Mouse (Mus musculus) forelimb bud, embryonic 11.5 days (tissue): ENCODE data around the gene Smox.
A peak's percentile ranks its signal among the peaks of the same experiment; 100 is the strongest.

Experiments used
- DNase-seq: peaks from one replicate; pipeline ENCODE4 v3.0.0-alpha.2; 2012; ENCODE audit warnings: low read depth, low spot score

The Smox gene

DNA sequence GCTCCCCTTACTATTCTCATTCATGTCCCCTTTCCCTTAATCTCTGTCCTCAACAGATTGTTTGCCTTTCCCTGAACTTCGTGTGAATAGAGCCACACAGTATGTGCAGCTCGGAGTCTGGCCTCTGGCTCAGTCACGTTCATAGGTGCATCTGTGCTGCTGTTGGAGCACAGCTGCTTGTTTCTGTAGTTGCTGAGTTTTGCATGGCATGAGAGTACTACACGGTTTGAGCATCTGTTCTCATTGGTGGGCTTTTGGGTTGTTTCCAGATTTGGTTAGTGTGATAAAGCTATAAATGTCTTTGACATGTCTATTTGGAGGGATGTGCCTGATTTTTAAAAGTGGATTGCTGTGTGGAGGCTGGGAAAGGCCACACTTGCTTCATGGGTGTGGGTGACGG is 19.2 kb downstream of the Smox start:
- DNase-seq: no peak

DNA sequence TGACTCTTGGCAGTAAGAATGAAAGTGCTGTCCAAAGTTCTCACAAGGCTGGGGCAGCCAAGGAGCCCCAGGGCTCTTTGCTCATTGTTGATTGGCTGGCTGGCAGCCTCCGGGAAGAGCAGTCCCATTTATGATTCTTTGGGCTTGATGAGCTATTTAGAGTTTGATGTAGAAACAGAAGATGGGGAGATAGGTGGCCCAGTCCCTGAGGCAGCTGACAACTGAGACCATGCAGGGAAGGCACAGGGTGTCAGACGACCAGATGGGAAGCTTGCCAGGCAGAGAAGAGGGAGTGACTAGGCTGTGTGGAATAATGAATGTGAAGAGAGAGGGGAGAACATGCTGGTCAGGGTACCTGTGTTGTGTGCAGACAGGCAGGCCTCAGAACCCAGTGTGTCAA is 22.2 kb downstream of the Smox start:
- no peak for DNase-seq

DNA sequence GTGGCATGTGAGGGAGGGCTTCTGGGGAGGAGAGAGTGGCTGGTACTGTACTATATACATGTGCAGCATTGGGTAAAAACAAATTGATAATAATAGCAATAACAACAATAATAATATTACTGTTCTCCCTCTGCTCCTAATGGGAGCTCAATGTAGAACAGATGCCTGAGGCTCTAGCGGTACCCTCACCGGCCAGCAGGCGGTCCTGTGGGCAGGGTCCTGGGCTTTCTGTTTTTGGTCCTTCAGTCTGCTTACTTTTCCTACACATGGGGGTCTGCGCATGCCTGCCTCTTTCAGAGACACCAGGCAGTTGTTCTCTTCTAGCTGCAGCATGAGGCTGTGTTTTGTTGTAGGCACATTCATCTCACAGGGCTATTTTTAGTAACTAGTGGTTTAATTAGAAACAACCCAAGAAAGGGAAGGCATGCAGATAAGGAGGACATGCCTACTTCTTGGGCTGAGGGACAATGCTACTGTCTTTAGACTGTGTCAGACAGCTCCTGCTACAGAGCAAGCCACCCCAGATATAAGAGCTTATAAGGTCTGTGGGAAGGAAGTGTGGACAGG is 22.8 kb downstream of the Smox start:
- no peak for DNase-seq

DNA sequence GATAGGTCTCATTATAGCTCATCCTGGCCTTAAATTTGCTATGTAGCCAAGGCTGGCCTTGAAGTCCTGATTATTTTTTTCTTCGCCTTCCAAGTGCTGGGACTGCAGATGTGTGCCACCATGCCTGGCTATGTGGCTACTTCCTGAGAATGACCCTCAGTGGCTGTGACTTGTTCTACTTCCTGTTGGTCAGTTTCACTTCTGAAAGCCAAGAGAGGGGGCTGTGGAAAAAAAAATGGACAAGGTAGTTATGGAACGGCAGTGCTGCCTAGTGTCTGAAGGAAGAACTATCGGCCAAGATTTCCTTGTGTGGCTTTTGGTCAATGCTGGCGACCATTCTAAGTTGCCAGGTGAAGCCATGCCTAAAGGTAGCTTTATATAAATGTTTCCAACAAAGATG is 26.3 kb downstream of the Smox start:
- no peak for DNase-seq

DNA sequence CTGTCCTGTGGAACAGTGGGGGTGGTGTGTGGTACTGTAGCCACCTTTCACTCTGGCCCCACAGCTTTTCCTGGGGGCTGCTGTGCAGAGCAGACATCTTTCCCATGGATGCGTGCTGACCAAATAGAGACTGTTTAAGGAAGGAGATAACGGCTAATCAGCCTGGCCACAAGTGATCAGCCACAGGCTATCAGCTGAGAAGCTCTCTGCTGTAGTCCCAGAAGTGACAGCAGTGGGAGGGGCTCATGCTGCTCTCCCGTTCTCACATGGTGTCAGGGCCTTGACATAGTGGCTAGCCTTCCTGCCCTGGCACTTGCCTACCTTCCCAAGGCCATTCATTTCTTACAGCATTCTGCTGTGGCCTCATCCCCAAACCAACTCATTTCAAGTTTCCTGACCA is 27.5 kb downstream of the Smox start:
- no peak for DNase-seq

DNA sequence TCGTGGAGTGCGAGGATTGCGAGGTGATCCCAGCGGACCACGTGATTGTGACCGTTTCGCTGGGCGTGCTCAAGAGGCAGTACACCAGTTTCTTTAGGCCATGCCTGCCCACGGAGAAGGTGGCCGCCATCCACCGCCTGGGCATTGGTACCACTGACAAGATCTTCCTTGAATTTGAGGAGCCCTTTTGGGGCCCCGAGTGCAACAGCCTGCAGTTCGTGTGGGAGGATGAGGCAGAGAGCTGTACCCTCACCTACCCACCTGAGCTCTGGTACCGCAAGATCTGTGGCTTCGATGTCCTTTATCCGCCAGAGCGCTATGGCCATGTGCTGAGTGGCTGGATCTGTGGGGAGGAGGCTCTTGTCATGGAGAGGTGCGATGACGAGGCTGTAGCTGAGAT is 29.4 kb downstream of the Smox start:
- no peak for DNase-seq

DNA sequence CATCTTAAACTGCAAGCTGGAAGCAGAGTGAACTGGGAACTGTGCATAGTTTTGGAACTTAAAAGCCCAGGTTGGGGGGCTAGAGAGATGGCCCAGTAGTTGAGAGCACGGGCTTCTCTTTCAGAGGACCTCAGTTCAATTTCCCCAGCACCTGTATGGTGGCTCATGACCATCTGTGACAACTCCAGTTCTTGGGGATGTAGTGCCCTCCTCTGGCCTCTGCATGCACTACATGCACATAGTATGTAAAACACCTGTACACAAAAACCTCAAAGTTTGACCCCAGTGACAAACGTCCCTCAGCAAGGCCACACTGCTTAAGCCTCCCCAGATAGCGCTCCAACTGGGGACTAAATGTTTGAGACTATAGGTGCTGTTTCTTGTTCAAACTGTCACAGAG is 35.8 kb downstream of the Smox start:
- DNase-seq: peak; percentile 44

DNA sequence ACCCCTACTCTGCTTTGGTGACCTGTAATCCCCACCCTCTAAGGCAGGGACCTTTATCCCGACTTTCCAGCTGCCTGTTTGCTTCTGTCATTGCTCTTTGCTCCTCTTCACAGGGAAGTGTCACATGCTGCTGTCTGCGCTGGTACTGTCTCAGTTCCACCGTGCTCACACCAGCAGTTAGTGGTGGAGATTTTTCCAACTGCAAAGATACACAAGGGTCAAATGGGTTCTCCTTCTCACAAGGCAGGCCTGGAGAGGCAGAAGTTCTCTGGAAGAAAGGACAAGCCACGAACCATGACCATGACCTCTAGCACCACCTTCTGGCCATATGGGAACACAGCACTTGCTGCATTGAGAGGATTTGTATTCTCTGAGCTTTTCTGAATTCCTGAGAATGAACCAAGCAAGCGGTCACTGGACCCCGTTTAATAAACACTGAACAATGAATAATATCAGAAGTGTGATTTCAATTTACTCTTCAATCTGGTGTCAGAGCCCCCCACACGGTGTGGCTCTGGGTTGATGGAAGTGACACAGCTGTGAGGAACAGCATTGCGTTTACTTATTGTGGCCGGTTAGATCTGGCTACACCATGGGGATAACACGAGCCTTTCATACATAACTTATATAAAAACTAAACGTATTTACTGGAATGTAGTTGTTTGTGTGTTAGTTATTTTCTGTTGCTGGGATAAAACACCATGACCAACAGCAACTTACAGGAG is 38.8 kb downstream of the Smox start:
- DNase-seq: peak; percentile 77

DNA sequence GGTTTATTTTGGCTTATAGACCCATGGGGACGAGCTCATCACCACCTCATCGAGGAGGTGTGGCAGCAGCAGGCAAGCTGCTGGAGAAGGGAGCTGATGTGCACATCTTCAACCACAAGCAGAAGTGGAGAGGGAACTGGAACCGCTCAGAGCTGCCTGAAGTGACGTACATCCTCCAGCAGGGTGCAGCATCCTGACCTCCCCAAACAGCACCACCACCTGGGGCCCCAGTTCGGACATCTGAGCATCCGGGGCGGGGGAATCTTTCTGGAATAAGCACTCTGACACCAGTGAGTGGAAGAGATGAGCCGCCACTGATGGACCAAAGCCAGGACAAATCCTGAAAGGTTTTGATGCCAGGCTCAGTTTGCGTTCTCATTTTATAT is 39.3 kb downstream of the Smox start:
- peak; percentile 48 for DNase-seq

DNA sequence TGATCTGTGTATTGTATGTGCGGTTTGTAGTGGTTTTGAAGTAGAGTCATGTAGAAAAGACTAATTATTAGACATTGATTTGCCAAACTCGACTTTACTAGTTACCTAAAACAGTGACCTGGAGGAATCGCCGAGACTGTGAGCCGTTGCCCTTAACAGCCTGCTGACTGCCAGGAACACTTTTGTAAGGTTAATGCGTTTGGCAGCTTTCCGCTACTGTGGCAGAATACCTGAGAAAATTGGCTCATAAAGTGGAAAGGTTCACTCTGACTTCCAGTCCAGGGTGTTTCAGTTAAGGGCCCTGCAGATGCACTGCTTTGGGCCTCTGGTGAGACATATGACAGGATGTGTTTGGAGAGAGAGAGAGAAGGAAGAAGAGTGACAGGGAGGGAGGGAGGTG is 40.0 kb downstream of the Smox start:
- DNase-seq: no peak

DNA sequence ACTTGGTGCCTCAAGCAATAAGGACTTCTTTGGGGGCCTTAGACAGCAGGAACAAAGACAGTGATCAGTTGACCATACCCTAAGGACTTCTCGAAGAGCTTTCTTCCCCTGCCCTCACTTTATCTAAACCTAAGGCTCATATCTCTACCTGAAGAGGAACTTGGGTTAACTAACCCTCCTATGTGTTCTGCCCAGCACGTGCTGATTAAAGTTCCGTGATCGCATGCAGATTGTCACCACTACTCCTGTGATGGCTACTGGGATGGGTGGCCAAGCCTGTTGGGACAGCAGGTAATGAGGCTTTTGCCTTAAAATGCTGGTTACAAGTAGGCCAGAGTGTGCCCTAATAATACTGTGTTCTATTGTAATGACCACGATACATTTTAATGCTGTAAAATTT is 43.9 kb downstream of the Smox start:
- DNase-seq: no peak

DNA sequence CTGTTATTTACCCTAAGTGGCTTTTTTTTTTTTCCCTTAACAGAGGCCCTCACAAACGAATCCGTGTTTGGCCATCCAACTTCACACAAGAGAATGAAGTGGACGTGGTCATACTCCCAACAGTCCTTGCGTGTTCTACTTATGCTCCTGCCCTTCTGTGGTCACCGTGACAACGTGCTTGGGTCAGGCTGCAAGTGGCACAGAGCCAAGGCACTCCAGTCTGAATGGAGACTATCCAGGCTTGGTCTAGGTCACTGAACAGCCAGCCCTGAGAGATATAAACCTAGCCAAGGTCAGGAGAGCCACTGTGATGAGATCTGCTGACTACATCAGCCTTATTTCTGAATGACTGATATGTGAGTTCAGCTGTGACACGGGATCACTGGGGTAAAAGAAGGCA is 47.0 kb downstream of the Smox start:
- DNase-seq: no peak

DNA sequence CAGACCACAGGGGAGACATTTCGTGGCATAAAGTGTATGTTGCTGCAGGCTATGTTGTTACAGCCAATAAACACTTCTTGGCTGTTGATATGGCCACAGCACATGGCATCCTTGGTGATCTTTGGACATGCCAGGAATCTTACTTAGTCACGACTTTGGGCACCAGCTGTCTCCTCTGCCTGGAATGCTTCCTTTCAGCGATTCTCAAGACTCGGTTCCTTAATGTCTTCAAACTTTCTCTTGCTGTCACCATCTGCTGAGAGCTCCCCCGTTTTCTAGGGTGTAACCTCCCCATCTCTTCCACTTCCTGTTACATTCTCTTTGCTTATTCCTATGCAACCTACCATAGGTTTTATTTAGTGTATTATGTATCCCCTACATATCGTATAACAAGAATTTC is 48.5 kb downstream of the Smox start:
- DNase-seq: no peak

DNA sequence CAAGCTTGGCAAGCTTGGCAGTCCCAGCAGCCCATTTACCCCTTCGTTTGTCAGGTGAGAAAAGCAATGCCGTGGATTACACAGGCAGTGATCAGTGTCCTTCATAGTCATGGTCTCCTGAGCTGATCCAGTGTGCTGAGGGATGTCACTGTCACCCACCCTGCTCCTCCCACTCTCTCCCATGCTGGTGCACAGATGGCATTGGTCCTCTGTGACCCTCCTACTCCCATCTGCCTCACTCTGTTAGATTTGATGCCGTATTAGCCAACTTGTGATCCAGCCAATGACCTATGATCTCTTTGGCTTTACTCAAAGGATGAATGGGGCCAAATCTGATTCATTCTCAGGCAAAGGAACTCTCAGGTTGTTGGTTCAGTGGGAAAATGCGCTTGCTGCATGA is 50.4 kb downstream of the Smox start:
- DNase-seq: no peak

DNA sequence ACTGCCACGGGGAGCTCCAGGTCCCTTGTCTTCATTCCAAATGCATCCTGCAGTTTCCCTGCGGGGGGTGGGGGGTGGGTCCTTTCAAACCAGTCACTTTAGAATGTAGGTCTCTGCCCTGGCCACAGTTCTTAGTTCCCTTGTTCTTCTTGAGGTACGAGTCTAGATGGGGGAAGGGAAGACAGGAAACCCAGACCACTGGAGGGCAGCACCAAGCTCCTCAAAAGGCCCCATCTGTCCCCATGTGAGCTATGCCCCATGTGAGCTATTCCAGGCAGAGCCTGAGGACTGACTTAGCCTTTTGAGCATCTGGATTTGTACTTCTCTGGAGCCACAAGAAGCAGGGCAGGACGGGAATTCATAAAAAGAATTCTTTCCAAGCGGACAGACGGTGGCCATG is 51.2 kb downstream of the Smox start:
- no peak for DNase-seq

DNA sequence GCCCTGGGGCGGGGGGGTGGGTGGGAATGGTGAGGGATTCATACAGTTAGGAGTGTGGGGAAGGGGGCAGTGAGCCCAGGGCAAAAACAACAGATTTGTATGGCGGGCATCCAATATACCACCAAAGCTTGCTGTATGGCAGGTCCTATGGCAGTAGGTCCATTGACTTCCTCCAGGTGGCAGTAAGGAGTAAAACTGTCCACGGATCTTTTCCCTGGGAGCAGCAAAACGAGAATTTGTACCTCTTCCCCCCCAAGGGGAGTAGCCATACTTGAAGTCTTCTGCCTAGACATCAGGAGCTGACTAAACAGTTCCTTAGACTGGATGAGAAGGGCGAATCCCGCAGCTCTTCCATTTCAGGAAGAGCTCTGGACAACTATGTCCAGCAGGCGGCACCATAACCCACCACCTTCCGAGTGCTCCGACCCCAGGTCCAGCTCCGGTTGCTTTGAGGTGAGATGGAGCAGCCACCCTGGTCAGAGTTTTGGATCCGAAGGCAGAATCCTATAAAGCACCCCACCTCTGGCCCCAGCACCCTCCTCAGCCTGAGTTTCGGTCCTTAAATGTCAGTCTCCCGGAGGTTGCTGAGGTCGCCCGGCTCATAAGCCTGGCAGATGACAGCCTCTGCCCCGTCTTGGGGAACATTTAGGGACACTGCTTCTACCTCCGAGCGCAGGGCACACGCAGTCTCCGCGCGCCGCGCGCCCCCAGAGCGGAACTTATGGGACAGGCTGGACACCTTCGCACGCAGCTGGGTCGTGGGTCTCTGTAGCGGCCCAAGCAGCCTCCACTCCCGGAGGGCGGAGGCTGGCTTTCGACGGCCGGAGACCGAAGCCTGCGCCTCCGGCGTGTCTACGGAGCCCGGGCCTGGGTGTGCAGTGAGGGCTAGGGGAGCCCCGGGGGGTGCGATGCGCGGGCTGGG is 54.4 kb downstream of the Smox start:
- peak; percentile 62 for DNase-seq

DNA sequence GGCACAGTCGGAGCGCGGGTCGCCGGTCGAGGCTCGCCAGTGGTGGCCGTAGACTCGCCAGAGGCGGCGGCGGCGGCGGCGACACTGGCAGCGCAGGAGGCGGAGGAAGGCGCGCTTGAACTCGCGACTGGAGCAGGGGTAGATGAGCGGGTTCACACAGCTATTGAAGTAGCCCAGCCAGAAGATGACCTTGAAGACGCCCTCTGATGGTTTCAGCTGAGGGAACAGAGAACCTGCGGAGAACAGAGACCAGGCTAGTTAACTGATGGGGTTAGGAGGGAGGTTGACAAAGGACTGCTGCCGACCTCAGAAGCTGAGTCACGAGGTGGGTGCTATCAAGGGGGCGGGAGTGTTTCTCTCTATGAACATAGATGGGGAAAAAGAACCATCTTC is 55.0 kb downstream of the Smox start:
- no peak for DNase-seq

DNA sequence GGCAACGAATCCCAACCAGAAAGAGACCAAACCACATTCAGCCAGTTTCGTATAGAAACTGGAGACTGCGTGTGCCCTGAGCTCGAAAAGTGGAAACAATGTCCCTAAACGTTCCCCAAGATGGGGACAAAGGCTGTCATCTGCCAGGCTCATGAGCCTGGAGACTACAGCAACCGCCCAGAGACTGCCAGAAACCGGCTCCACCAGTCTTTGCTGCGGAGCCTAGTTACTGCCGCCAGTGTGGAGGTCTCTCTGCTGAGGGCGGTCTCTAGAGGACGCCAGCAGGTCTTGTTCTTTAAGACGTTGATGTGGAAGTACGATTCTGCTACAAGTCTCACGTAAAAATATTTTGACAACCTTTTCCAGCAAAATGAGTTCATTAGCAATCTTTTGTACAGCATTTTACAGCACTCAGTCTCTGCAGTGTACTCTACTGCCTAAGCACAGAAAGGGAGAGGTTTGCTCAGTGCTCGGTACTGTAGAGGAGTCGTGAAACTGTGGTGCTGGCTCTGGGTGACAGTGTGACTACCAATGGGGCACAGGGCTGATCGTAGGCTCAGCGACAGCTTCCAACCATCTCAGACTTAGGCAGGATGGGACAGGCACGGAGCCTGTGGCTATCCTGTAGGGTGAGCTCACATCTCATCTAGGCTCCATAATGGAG is 55.6 kb downstream of the Smox start:
- DNase-seq: no peak

DNA sequence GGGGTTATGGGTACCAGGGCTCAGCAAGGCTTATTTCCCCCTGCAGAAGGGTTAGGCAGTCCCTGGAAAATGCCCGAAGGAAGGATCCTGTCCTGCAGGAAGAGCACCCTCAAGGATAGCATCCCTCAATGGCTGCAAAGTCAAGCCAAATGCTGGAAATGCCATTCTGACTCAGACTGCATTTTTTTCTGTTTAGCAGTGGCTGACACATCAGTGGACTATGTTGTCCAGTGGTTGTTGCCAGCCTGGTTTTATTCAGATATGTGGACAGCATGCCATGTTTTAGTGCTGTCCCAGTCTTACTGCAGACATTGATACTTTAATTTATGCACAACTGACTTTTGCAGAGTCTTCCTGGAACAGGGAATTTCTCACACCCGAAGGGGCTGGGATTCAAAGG is 57.0 kb downstream of the Smox start:
- no peak for DNase-seq

DNA sequence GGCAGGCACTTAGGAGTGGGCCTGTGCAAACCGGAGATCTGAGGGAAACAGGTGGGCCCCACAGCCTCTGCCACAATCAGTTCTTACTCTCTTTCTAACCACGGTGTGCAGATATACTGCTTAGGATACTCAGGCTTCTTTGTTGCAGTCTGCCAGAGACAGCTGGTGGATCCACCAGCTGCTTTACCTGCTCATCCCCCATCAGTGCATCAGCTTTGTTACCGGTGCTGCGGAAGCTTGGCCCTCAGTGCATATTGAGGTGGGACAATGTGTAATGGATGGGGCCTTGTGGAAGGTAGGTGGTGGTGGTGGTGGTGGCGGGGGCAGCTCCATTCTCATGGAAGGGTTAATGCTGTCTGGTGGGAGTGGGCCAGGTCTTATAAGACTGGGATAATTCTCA is 57.8 kb downstream of the Smox start:
- DNase-seq: no peak

DNA sequence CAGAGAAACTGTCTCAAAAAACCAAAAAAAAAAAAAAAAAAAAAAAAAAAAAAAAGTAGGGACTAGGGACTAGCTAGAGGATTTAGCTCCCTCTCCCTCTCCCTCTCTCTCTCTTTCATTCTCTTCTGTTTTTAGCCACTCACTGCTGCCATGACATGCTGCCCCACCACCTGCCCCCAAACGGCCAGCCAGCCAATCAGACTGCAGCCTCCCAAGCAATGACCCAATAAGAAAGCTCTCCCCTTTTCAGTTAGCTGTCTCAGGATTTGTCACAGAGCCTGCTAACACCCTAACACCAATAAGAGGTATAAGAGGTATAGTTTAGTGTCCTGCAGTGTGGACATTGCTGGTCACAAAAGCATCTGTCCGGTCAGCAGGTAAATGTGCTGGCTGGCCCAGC is 59.2 kb downstream of the Smox start:
- no peak for DNase-seq

DNA sequence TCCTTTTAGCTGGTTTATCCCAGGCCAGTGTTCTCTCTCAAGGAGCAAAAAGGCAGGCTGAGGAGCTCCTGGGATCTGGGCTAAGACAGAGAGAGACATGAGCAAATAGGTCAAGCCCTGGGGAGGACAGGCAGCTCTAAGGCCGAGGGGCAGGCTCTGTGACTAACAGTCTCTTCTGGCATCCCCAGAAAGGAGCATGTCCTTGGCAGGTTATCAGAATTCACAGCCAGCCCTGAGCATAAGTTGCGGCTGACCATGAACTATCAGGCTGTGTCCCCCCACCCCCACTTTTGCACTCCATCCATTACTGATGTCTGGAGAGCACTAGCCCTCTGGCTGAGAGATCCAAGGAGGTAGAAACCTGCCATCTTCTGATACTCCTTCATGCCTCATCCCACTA is 59.6 kb downstream of the Smox start:
- DNase-seq: no peak
